Mouse (Mus musculus) hindbrain, embryonic 12.5 days (tissue): Measurements from ENCODE around the gene Cxcl16. TPM values are rescaled to one million over a fixed set of nuclear protein-coding genes. Genes with fewer than 3 reads are reported as not detected.

Source experiments
- ATAC-seq: fragments of 200-750 bp; cut with Nextera tagmentation; 2 replicates; pipeline ENCODE4 v1.8.0; 2017; ENCODE audit warnings: moderate TSS enrichment; ENCODE audit not compliant: low FRiP score
- H3K27ac ChIP-seq: fragments of 300-500 bp; sonication (generic); 2 replicates; pipeline ENCODE4 v1.5.1; 2016; ENCODE audit warnings: mild to moderate bottlenecking
- H3K27me3 ChIP-seq: fragments of 300-500 bp; sonication (generic); 2 replicates; pipeline ENCODE4 v1.6.1; 2016; ENCODE audit warnings: mild to moderate bottlenecking
- H3K36me3 ChIP-seq: fragments of 300-500 bp; sonication (generic); 2 replicates; pipeline ENCODE4 v1.6.1; 2016; ENCODE audit warnings: mild to moderate bottlenecking
- H3K4me1 ChIP-seq: fragments of 300-500 bp; sonication (generic); 2 replicates; pipeline ENCODE4 v1.6.1; 2016
- H3K4me2 ChIP-seq: fragments of 300-500 bp; sonication (generic); replicated peaks from 2 replicates; pipeline ENCODE4 v1.6.1; 2016; ENCODE audit warnings: mild to moderate bottlenecking
- H3K4me3 ChIP-seq: fragments of 300-500 bp; sonication (generic); 2 replicates; pipeline ENCODE4 v1.5.1; 2016; ENCODE audit warnings: mild to moderate bottlenecking
- H3K9ac ChIP-seq: fragments of 300-500 bp; sonication (generic); 2 replicates; pipeline ENCODE4 v1.6.1; 2016; ENCODE audit warnings: mild to moderate bottlenecking, moderate library complexity
- H3K9me3 ChIP-seq: fragments of 300-500 bp; sonication (generic); replicated peaks from 2 replicates; pipeline ENCODE4 v1.6.1; 2016; ENCODE audit warnings: mild to moderate bottlenecking
- WGBS: fragments of 180-500 bp; shearing (Covaris S2); methylation state at CpG from one replicate; pipeline ENCODE4 v1.1.7; 2016; 5-methylcytosine and 5-hydroxymethylcytosine counted together
- polyA plus RNA-seq: library from polyadenylated mRNA; unstranded; fragments of >200 nt; fragmentation: Nextera tagmentation; extraction: Ambion mirVana; gene quantifications from 2 replicates; pipeline ENCODE4 v1.2.1, GENCODE M21; 2016

Gene Cxcl16
- polyA plus RNA-seq, 1 experiment from 2014 or later: 2.0 TPM

DNA sequence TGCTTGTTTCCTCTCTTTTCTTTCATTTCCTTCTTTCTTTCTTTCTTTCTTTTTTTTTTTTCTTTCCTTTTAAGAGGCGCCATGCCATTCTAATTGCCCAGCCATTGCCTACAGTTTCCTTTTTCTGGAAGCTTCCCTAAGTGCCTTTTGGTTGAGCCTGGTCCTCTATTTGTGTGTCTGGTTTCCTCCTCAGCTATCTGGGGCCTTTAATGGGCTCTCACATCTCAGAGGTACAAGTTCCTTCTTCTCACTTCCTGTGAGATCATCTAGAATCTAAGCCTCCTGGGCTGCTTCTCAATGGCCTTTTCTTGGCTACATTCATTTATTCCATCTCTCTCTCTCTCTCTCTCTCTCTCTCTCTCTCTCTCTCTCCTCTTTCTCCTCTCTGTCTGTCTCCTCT is 12.4 kb downstream of the Cxcl16 start:
- Histone ChIP-seq H3K4me3 (no peak overlapping the region), H3K4me1 (peaks cover under 1% of the 10 kb centered on the region), H3K27ac (no peak overlapping the region), H3K9ac (no peak overlapping the region), H3K9me3 (no peaks in the 10 kb centered on the region), H3K4me2 (no peak overlapping the region), H3K36me3 (no peaks in the 10 kb centered on the region), H3K27me3 (no peaks in the 10 kb centered on the region)
- no peak for ATAC-seq
- 90% methylated on average over 1 of the region's 1 CpGs for WGBS

GRCm38 (mm10) chr11:70446756-70447155 is 13.0 kb downstream of the Cxcl16 start:
- H3K36me3 ChIP-seq: peaks cover 5% of the 10 kb centered on the region; the same call in 1 of the 2 replicates
- no peak for ATAC-seq
- H3K9me3 ChIP-seq: no peaks in the 10 kb centered on the region
- H3K9ac ChIP-seq: no peak overlapping the region
- no peak overlapping the region for H3K27ac ChIP-seq
- WGBS: 44% methylated on average over 3 of the region's 3 CpGs
- H3K4me2 ChIP-seq: no peak overlapping the region
- no peaks in the 10 kb centered on the region for H3K27me3 ChIP-seq
- no peaks in the 10 kb centered on the region for H3K4me1 ChIP-seq
- H3K4me3 ChIP-seq: no peak overlapping the region

DNA sequence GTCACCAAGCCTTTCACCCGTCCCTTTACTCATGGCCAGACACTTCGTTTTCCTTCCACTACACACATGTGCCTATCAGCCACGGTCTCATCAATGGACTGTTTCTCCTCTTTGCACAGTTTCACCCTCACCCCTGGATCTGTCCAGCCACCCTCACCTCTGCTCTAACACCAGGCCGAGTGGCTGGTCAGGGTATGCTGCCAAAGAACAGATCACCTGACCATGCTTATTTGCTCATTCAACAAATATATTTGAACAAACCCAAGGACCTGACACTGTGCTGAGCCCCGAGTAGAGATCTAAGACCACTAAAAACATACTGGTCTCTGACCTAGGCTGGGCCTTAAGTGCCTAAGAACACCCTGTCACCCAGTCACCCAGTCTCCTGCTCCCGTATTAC is 15.1 kb downstream of the Cxcl16 start:
- H3K27ac ChIP-seq: no peak overlapping the region
- 81% methylated on average over 6 of the region's 6 CpGs for WGBS
- no peaks in the 10 kb centered on the region for H3K9me3 ChIP-seq
- no peak for ATAC-seq
- no peak overlapping the region for H3K4me2 ChIP-seq
- no peaks in the 10 kb centered on the region for H3K27me3 ChIP-seq
- H3K36me3 ChIP-seq: peaks cover 26% of the 10 kb centered on the region
- no peaks in the 10 kb centered on the region for H3K4me1 ChIP-seq
- H3K4me3 ChIP-seq: no peak overlapping the region
- no peak overlapping the region for H3K9ac ChIP-seq

GRCm38 (mm10) chr11:70443964-70444363 is 15.8 kb downstream of the Cxcl16 start:
- no peak for ATAC-seq
- no peak overlapping the region for H3K4me2 ChIP-seq
- 92% methylated on average over 3 of the region's 3 CpGs for WGBS
- H3K9me3 ChIP-seq: no peaks in the 10 kb centered on the region
- no peak overlapping the region for H3K27ac ChIP-seq
- H3K4me3 ChIP-seq: no peak overlapping the region
- no peak overlapping the region for H3K9ac ChIP-seq
- peaks cover 32% of the 10 kb centered on the region for H3K36me3 ChIP-seq
- no peaks in the 10 kb centered on the region for H3K4me1 ChIP-seq
- no peaks in the 10 kb centered on the region for H3K27me3 ChIP-seq

- no peak overlapping the region for H3K4me3 ChIP-seq
- peaks cover 51% of the 10 kb centered on the region for H3K36me3 ChIP-seq
- no peak overlapping the region for H3K4me2 ChIP-seq
- no peaks in the 10 kb centered on the region for H3K27me3 ChIP-seq
- no peaks in the 10 kb centered on the region for H3K4me1 ChIP-seq
- H3K9me3 ChIP-seq: no peaks in the 10 kb centered on the region
- WGBS: 92% methylated on average over 7 of the region's 7 CpGs
- H3K27ac ChIP-seq: no peak overlapping the region
- no peak for ATAC-seq
- H3K9ac ChIP-seq: no peak overlapping the region
These were observed 17.9 kb downstream of the Cxcl16 start for GRCm38 (mm10) chr11:70441882-70442281.

DNA sequence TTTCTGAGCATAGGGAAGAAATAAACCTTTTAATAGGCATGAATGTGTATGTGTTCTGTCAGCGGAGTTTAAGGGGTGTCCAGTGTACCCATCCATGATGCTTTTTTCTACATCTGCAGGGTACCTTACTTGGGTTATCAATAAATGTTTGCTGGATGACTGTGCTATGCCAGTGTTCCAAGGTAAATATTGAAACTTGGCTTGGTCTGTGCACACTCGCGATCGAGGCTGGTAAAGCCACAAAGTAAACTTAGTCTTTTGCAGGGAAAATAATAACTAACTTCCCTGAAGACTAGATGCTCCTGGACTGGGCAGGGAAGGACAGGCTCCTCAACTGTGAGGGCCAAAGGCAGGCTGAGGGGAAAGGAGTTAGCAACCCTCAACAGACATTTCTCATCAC is 19.1 kb downstream of the Cxcl16 start:
- H3K36me3 ChIP-seq: peaks cover 63% of the 10 kb centered on the region
- no peaks in the 10 kb centered on the region for H3K4me1 ChIP-seq
- no peak overlapping the region for H3K27ac ChIP-seq
- 92% methylated on average over 4 of the region's 4 CpGs for WGBS
- no peaks in the 10 kb centered on the region for H3K9me3 ChIP-seq
- no peak overlapping the region for H3K4me3 ChIP-seq
- ATAC-seq: no peak
- H3K4me2 ChIP-seq: no peak overlapping the region
- H3K9ac ChIP-seq: no peak overlapping the region
- H3K27me3 ChIP-seq: no peaks in the 10 kb centered on the region

DNA sequence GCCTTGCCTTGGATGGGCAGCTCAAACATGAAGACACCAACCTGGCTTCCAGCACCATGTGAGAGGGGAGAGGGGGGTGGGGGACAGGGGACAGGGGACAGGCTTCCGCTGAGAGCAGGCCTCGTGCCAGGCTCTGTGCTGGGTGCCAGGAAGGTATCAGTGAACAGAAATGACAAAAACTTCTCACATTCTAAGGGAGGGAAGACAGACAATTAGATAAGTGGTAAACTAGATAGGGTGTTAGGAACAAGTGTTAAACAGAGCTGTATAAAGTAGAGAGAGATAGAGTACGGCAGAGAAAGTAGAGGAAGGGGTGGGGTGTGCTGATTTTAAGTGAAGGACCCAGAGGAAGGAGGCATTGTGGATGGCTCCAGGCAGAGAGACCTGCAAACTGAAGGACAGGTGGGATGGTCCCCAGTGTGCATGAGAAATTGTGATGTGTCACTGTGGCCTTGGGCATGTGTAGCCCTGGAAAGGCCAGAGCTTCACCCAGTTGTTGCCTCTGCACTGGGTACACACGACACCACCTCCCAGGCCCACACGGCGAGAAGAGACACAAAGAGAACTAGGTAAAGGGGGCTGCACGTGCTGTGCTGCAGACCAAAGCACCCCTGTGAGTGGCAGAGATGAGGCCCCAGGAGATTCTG is 20.9 kb downstream of the Cxcl16 start:
- no peaks in the 10 kb centered on the region for H3K9me3 ChIP-seq
- no peak overlapping the region for H3K4me3 ChIP-seq
- no peak overlapping the region for H3K9ac ChIP-seq
- no peak overlapping the region for H3K4me2 ChIP-seq
- no peaks in the 10 kb centered on the region for H3K27me3 ChIP-seq
- peaks cover 13% of the 10 kb centered on the region for H3K4me1 ChIP-seq
- WGBS: 89% methylated on average over 7 of the region's 7 CpGs
- H3K27ac ChIP-seq: no peak overlapping the region
- no peak for ATAC-seq
- peaks cover 65% of the 10 kb centered on the region for H3K36me3 ChIP-seq

DNA sequence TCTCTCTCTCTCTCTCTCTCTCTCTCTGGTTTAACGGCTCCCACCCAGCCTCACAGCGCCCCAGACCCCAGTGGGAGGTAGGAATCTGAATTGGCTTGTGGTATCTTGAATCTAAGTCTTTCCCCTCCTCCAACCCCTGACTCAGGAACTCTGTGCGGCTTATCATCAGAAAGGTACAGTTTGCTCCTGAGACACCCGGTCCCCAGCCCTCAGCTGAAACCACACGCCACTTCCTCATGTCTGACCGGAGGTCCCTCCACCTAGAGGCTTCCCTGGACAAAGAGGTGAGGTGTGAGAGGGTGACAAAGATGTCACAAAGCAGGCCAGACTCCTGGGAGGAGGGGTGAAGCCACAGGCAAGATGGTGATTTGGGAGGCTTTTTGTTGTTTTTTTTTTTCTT is 22.4 kb downstream of the Cxcl16 start:
- 87% methylated on average over 6 of the region's 6 CpGs for WGBS
- no peak overlapping the region for H3K4me2 ChIP-seq
- ATAC-seq: no peak

DNA sequence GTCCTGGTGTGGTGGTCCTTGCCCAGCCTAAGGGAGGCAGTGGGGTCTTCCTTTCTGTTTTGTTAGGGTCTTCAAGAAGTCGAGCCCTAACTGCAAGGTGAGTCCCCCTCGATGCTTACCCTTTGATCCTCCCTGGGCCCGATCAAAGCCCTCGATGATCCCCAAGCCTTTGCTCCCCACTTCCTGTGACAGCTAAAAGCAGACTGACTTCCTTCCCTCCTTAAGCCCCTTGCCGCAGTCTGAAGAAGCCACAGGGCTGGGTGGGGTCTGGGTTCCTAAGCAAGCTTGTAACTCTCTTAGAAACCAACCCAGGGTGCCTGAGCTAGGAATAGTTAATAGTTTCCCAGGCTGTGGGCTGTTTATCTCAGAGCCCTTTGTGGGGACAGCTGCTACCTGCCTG is 24.3 kb downstream of the Cxcl16 start:
- Histone ChIP-seq H3K9ac (no peak overlapping the region), H3K27me3 (no peaks in the 10 kb centered on the region), H3K4me1 (peaks cover 30% of the 10 kb centered on the region), H3K4me2 (no peak overlapping the region), H3K27ac (no peak overlapping the region), H3K36me3 (peaks cover 47% of the 10 kb centered on the region), H3K9me3 (no peaks in the 10 kb centered on the region), H3K4me3 (no peak overlapping the region)
- no peak for ATAC-seq
- WGBS: 86% methylated on average over 5 of the region's 5 CpGs

More for the DNA sequence above, 22.4 kb downstream of the Cxcl16 start:
- H3K27me3 ChIP-seq: no peaks in the 10 kb centered on the region
- H3K9me3 ChIP-seq: no peaks in the 10 kb centered on the region
- peaks cover 65% of the 10 kb centered on the region for H3K36me3 ChIP-seq
- H3K27ac ChIP-seq: no peak overlapping the region
- peaks cover 22% of the 10 kb centered on the region for H3K4me1 ChIP-seq
- no peak overlapping the region for H3K4me3 ChIP-seq
- H3K9ac ChIP-seq: no peak overlapping the region

DNA sequence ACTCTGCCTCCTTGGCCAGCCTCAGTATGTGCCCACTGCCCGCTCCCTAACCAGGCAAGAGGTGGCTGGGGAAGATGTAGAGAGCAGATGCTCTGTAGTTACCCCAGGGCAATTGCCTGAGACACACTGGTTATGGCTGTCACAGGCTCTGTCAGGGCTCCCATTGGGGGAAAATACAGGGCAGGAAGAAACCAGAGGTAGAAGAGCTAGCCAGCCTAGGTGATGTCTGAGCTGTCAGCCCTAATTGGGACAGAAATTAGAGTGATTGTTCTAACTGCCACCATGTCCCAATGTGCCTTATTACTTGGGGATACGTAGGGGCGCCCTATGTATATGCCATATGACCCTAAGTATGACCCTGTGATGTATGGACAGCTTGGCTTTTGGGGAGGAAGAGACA is 25.8 kb downstream of the Cxcl16 start:
- WGBS: 95% methylated on average over 3 of the region's 3 CpGs
- Histone ChIP-seq H3K36me3 (peaks cover 33% of the 10 kb centered on the region), H3K4me3 (peak overlapping the region; percentile 71; the same call in 1 of the 2 replicates), H3K27me3 (no peaks in the 10 kb centered on the region), H3K9me3 (no peaks in the 10 kb centered on the region), H3K27ac (no peak overlapping the region), H3K4me1 (peaks cover 30% of the 10 kb centered on the region), H3K4me2 (peak overlapping the region; percentile 62), H3K9ac (peak overlapping the region; percentile 80; the same call in 1 of the 2 replicates)
- ATAC-seq: no peak

- no peak overlapping the region for H3K27ac ChIP-seq
- H3K4me3 ChIP-seq: peak overlapping the region; percentile 71
- no peaks in the 10 kb centered on the region for H3K27me3 ChIP-seq
- no peaks in the 10 kb centered on the region for H3K9me3 ChIP-seq
- H3K9ac ChIP-seq: peak overlapping the region; percentile 80
- 63% methylated on average over 1 of the region's 1 CpGs for WGBS
- peaks cover 30% of the 10 kb centered on the region for H3K4me1 ChIP-seq
- peak overlapping the region; percentile 62 for H3K4me2 ChIP-seq
- ATAC-seq: no peak
- peaks cover 29% of the 10 kb centered on the region for H3K36me3 ChIP-seq
These were observed 26.2 kb downstream of the Cxcl16 start for GRCm38 (mm10) chr11:70433569-70433943.

- Histone ChIP-seq H3K9me3 (no peaks in the 10 kb centered on the region), H3K4me2 (peak overlapping the region; percentile 62), H3K4me3 (peak overlapping the region; percentile 71), H3K27me3 (no peaks in the 10 kb centered on the region), H3K9ac (peak overlapping the region; percentile 80), H3K36me3 (peaks cover 23% of the 10 kb centered on the region), H3K27ac (peak overlapping the region; percentile 93), H3K4me1 (peaks cover 30% of the 10 kb centered on the region)
- WGBS: 8% methylated on average over 15 of the region's 15 CpGs
- peak; percentile 60 for ATAC-seq
These were observed 26.8 kb downstream of the Cxcl16 start for GRCm38 (mm10) chr11:70432895-70433568.
